Mouse (Mus musculus) small intestine, adult 2 months (tissue): Measurements from ENCODE around the gene Extl1. TPM values are rescaled to one million over a fixed set of nuclear protein-coding genes. Genes with fewer than 3 reads are reported as not detected.

Source experiments
- H3K27ac ChIP-seq: fragments of 200-500 bp; 2 replicates; pipeline ENCODE4 v1.5.1; 2012; ENCODE audit warnings: low read depth, low read length, control low read depth, inconsistent platforms; ENCODE audit not compliant: insufficient read depth
- H3K27me3 ChIP-seq: fragments of 200-500 bp; 2 replicates; pipeline ENCODE4 v1.6.1; 2012; ENCODE audit warnings: mild to moderate bottlenecking, moderate library complexity, low read length, inconsistent platforms; ENCODE audit not compliant: control insufficient read depth, insufficient read depth
- H3K36me3 ChIP-seq: fragments of 200-500 bp; 2 replicates; pipeline ENCODE4 v1.6.1; 2012; ENCODE audit warnings: mild to moderate bottlenecking, low read length, control low read depth, inconsistent platforms; ENCODE audit not compliant: control insufficient read depth, insufficient read depth
- H3K4me1 ChIP-seq: fragments of 200-500 bp; 2 replicates; pipeline ENCODE4 v1.6.1; 2012; ENCODE audit warnings: low read length, inconsistent platforms, mixed read lengths; ENCODE audit not compliant: control insufficient read depth, insufficient read depth, insufficient read length
- H3K4me3 ChIP-seq: fragments of 200-500 bp; 2 replicates; pipeline ENCODE4 v1.5.1; 2012; ENCODE audit warnings: low read depth, mild to moderate bottlenecking, control low read depth, inconsistent platforms, low read length, moderate library complexity
- CTCF ChIP-seq: fragments of 200-500 bp; IDR thresholded peaks from 2 replicates; pipeline ENCODE4 v1.5.1; 2012; ENCODE audit warnings: low read depth, mild to moderate bottlenecking, control low read depth, inconsistent platforms, low read length, moderate library complexity, mixed read lengths; ENCODE audit not compliant: insufficient replicate concordance, insufficient read length; ENCODE audit errors: extremely low read depth
- POLR2A ChIP-seq: fragments of 200-500 bp; IDR thresholded peaks from 2 replicates; pipeline ENCODE4 v1.6.1; 2012; ENCODE audit warnings: low read depth, mild to moderate bottlenecking, control low read depth, inconsistent platforms, low read length, moderate library complexity
- WGBS: fragments of 180-500 bp; shearing (Covaris S2); methylation state at CpG from one replicate; pipeline ENCODE4 v1.1.7; 2018; 5-methylcytosine and 5-hydroxymethylcytosine counted together
- polyA plus RNA-seq: library from polyadenylated mRNA; depleted of rRNA; stranded (reverse); fragments of >200 nt; gene quantifications from 2 replicates; pipeline ENCODE4 v1.2.3, GENCODE M21; 2012; rRNA removed

Extl1 gene
- polyA plus RNA-seq, 1 experiment = 1.5 TPM

GRCm38 (mm10) chr4:134306963-134307362 is 76.7 kb downstream of the Extl1 start:
- TF ChIP-seq POLR2A (no peak), CTCF (no peak)
- H3K27ac ChIP-seq = peak overlapping the region; percentile 61; the same call in 1 of the 2 replicates
- H3K4me1 ChIP-seq = peaks cover 12% of the 10 kb centered on the region
- H3K4me3 ChIP-seq = no peak overlapping the region
- no peaks in the 10 kb centered on the region for H3K27me3 ChIP-seq
- no peaks in the 10 kb centered on the region for H3K36me3 ChIP-seq
- 15% methylated on average over 2 of the region's 2 CpGs for WGBS

Other genes starting within 250 kb of the Extl1 start
- gene Cep85, start 196.7 kb downstream of the Extl1 start, polyA plus RNA-seq = 5.3 and 19.2 TPM in 2 replicates
- not detected in 2 replicates for gene Gm7534, start 180.8 kb downstream of the Extl1 start, polyA plus RNA-seq
- 0.52 and 1.4 TPM in 2 replicates for gene Catsper4, start 156.5 kb downstream of the Extl1 start, polyA plus RNA-seq
- gene Cnksr1, start 145.5 kb downstream of the Extl1 start, polyA plus RNA-seq = 16.3 and 42.5 TPM in 2 replicates
- gene E130218I03Rik, start 140.2 kb downstream of the Extl1 start, polyA plus RNA-seq = not detected in 2 replicates
- 6.4 and 7.2 TPM in 2 replicates for gene Zfp593, start 138.3 kb downstream of the Extl1 start, polyA plus RNA-seq
- gene Gm30191, start 136.9 kb downstream of the Extl1 start, polyA plus RNA-seq = 0.35 TPM in 1 of 2 replicates, not detected in the other
- 8.6 and 16.7 TPM in 2 replicates for gene Grrp1, start 129.7 kb downstream of the Extl1 start, polyA plus RNA-seq
- 1.4 and 1.6 TPM in 2 replicates for gene Pdik1l, start 96.0 kb downstream of the Extl1 start, polyA plus RNA-seq
- gene Trim63, start 68.7 kb downstream of the Extl1 start, polyA plus RNA-seq = 0.46 TPM in 1 of 2 replicates, not detected in the other
- gene Slc30a2, start 40.7 kb downstream of the Extl1 start, polyA plus RNA-seq = 25.8 and 57.1 TPM in 2 replicates
- 12.9 and 20.5 TPM in 2 replicates for gene Pafah2, start 12.5 kb upstream of the Extl1 start, polyA plus RNA-seq
- gene Stmn1, start 84.5 kb upstream of the Extl1 start, polyA plus RNA-seq = 1.9 and 9.8 TPM in 2 replicates
- gene Paqr7, start 112.8 kb upstream of the Extl1 start, polyA plus RNA-seq = 31.2 and 45.7 TPM in 2 replicates
- 0.08 and 0.44 TPM in 2 replicates for gene Aunip, start 127.1 kb upstream of the Extl1 start, polyA plus RNA-seq
- gene Mtfr1l, start 151.5 kb upstream of the Extl1 start, polyA plus RNA-seq = 39.4 and 55.7 TPM in 2 replicates
- gene Selenon, start 168.3 kb upstream of the Extl1 start, polyA plus RNA-seq = 4.5 and 4.8 TPM in 2 replicates